Mouse (Mus musculus) embryonic stem cell, embryonic (primary cell): ENCODE data around the gene Clvs2.

Experiments
- CTCF ChIA-PET, 4 experiments: fragments of 300-600 bp in 2 of 4; fragments of 350-600 bp in 2 of 4; sonication (Branson Sonifier 250); formaldehyde crosslinking; loops; one replicate each; lab custom pipeline; 2022; ENCODE audit warnings: inconsistent platforms in 2 of 4; lab: Charles Lee
- POLR2A ChIA-PET, 4 experiments: fragments of 300-600 bp in 2 of 4; fragments of 350-600 bp in 2 of 4; sonication (Branson Sonifier 250); formaldehyde crosslinking; loops; one replicate each; lab custom pipeline; 2022; ENCODE audit warnings: antibody characterized with exemption in 4 of 4, inconsistent platforms in 1 of 4; lab: Charles Lee

The Clvs2 gene

GRCm38 (mm10) chr10:33624131-33624879, at the start of gene Clvs2:
Clvs2 (minus strand) TSS chr10:33624769.
- ChIA-PET CTCF (interaction anchor here in 2 of 4 experiments (0.7 to 1.6 kb wide), 2 partner anchors 29 to 704 kb away, joined by 3 to 4 read pairs; no protein-coding TSS in a partner anchor), POLR2A (interaction anchor here in 2 of 4 experiments (0.6 to 1.5 kb wide), 5 partner anchors 8 to 31 kb away, joined by 3 to 4 read pairs (median 3); no protein-coding TSS in a partner anchor)

- CTCF ChIA-PET = interaction anchor here in 3 of 4 experiments (0.5 to 1.6 kb wide), 5 partner anchors 30 to 455 kb away, joined by 3 to 4 read pairs (median 3); no protein-coding TSS in a partner anchor
- POLR2A ChIA-PET = interaction anchor here in 1 of 4 experiments (1.6 kb wide), 1 partner anchor 12 kb away, joined by 5 read pairs; no protein-coding TSS in a partner anchor
Measured at GRCm38 (mm10) chr10:33653142-33653541, 28.6 kb upstream of the Clvs2 start.

- POLR2A ChIA-PET = interaction anchor here in 2 of 4 experiments (0.6 to 1.5 kb wide), 4 partner anchors 7 to 31 kb away, joined by 3 to 4 read pairs (median 3); no protein-coding TSS in a partner anchor
Measured at GRCm38 (mm10) chr10:33623577-33623991, 985 bp downstream of the Clvs2 start.

GRCm38 (mm10) chr10:33622700-33623099, 1.9 kb downstream of the Clvs2 start:
- ChIA-PET CTCF (interaction anchor here in 1 of 4 experiments (1.6 kb wide), 1 partner anchor 31 kb away, joined by 4 read pairs; no protein-coding TSS in a partner anchor), POLR2A (no interaction called here)

More at GRCm38 (mm10) chr10:33623577-33623991, 985 bp downstream of the Clvs2 start:
- CTCF ChIA-PET = interaction anchor here in 1 of 4 experiments (1.6 kb wide), 1 partner anchor 30 kb away, joined by 4 read pairs; no protein-coding TSS in a partner anchor

GRCm38 (mm10) chr10:33616207-33616606, 8.4 kb downstream of the Clvs2 start:
- ChIA-PET CTCF (no interaction called here), POLR2A (interaction anchor here in 2 of 4 experiments (0.7 to 1.6 kb wide), 2 partner anchors 8 kb away, joined by 3 read pairs; partner anchors contain the start of gene Clvs2 (in 1 of the 2))

- CTCF ChIA-PET = no interaction called here
- POLR2A ChIA-PET = no interaction called here
Measured at GRCm38 (mm10) chr10:33613197-33613596, 11.4 kb downstream of the Clvs2 start.

GRCm38 (mm10) chr10:33592732-33593131, 31.8 kb downstream of the Clvs2 start:
- ChIA-PET CTCF (no interaction called here), POLR2A (interaction anchor here in 1 of 4 experiments (0.7 kb wide), 1 partner anchor 31 kb away, joined by 3 read pairs; the partner anchor contains the start of gene Clvs2)

- POLR2A ChIA-PET = no interaction called here
- CTCF ChIA-PET = no interaction called here
Measured at GRCm38 (mm10) chr10:33588800-33589199, 35.8 kb downstream of the Clvs2 start.

- CTCF ChIA-PET = no interaction called here
- POLR2A ChIA-PET = no interaction called here
Measured at GRCm38 (mm10) chr10:33587118-33587517, 37.5 kb downstream of the Clvs2 start.

GRCm38 (mm10) chr10:33558081-33558480, 66.5 kb downstream of the Clvs2 start:
- ChIA-PET CTCF (no interaction called here), POLR2A (no interaction called here)

- CTCF ChIA-PET = no interaction called here
- POLR2A ChIA-PET = no interaction called here
Measured at GRCm38 (mm10) chr10:33540331-33540730, 84.2 kb downstream of the Clvs2 start.
